Mouse (Mus musculus): ENCODE measurements around the gene Atp6v0c. TPM values are rescaled to one million over a fixed set of nuclear protein-coding genes. Genes with fewer than 3 reads are reported as not detected.

The Atp6v0c gene
- polyA plus RNA-seq (2016; fragmentation: Nextera tagmentation; extraction: Ambion mirVana): 512 and 518 TPM in 2 replicates

GRCm38 (mm10) chr17:24169317-24170065 is at the start of gene Atp6v0c:
TSS of gene Atp6v0c (minus strand) at chr17:24169702.
- Histone ChIP-seq H3K27me3 (no peaks in the 10 kb centered on the region), H3K9ac (replicated peaks) (peak within 1 kb of the TSS; percentile 94), H3K4me2 (replicated peaks) (peak within 1 kb of the TSS; percentile 89), H3K4me3 (peak within 1 kb of the TSS; percentile 95), H3K9me3 (no peaks in the 10 kb centered on the region), H3K27ac (replicated peaks) (peak within 1 kb of the TSS; percentile 97), H3K4me1 (peaks cover 23% of the 10 kb centered on the region), H3K36me3 (peaks cover 20% of the 10 kb centered on the region)
- ATAC-seq (ENCODE audit: low FRiP score, low read depth): peak; percentile 87
- WGBS: under 1% methylated on average over 51 of the region's 58 CpGs

DNA sequence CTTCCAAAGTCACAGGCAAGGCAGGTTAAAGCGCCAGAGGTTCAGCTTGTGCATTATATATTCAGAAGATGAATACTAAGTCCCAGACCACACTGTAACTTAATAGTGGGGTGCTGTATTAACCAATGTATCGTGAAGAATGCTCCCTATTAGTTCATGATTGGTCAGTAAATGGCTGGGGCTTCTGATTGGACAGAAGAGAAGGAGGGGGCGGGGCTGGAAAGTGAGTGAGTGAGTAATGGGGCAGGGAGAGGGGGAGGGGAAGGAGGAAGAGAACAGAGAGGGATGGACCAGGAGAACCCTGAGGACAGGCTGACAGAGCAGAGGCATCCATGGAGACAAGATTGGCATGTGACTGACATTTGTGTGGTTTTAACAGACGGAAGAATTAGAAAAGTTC is 47.3 kb upstream of the Atp6v0c start:
- H3K4me1 ChIP-seq: peaks cover 28% of the 10 kb centered on the region
- peaks cover 38% of the 10 kb centered on the region for H3K36me3 ChIP-seq
- H3K27ac ChIP-seq (replicated peaks): no peak overlapping the region
- no peak overlapping the region for H3K4me3 ChIP-seq
- WGBS: 63% methylated on average over 4 of the region's 4 CpGs
- no peak for ATAC-seq (ENCODE audit: low FRiP score, low read depth)
- no peaks in the 10 kb centered on the region for H3K9me3 ChIP-seq
- H3K4me2 ChIP-seq (replicated peaks): no peak overlapping the region
- peaks cover 8% of the 10 kb centered on the region; the same call in 1 of the 2 replicates for H3K27me3 ChIP-seq
- no peak overlapping the region for H3K9ac ChIP-seq (replicated peaks)

DNA sequence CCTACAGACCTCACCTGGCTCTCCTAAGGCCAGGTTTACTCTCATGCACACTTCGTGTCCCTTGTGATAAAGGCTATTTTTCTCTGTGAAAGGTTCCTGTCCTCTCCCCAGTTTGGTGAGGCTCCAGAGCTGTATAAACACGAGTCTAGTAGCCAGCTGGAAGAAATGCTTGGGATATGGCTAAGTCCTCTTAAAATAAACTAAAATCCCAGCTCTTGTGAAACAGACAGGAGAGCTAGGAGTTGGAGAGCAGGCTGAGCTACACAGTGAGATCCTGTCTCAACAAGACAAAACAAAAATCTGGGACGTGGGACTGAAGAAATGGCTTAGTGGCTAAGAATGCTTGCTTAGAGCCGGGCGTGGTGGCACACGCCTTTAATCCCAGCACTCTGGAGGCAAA is 43.7 kb upstream of the Atp6v0c start:
- Histone ChIP-seq H3K9ac (replicated peaks) (no peak overlapping the region), H3K27me3 (peaks cover 35% of the 10 kb centered on the region), H3K4me1 (peaks cover 43% of the 10 kb centered on the region), H3K9me3 (no peaks in the 10 kb centered on the region), H3K27ac (replicated peaks) (no peak overlapping the region), H3K4me2 (replicated peaks) (no peak overlapping the region), H3K36me3 (peaks cover 38% of the 10 kb centered on the region), H3K4me3 (no peak overlapping the region)
- 78% methylated on average over 6 of the region's 6 CpGs for WGBS
- no peak for ATAC-seq (ENCODE audit: low FRiP score, low read depth)

GRCm38 (mm10) chr17:24212441-24213018 is 43.0 kb upstream of the Atp6v0c start:
- Histone ChIP-seq H3K27ac (replicated peaks) (no peak overlapping the region), H3K9ac (replicated peaks) (no peak overlapping the region; the same call in 1 of the 2 replicates), H3K9me3 (no peaks in the 10 kb centered on the region), H3K4me3 (peak overlapping the region; percentile 50), H3K27me3 (peaks cover 42% of the 10 kb centered on the region), H3K36me3 (peaks cover 31% of the 10 kb centered on the region), H3K4me2 (replicated peaks) (peak overlapping the region; percentile 85), H3K4me1 (peaks cover 49% of the 10 kb centered on the region)
- ATAC-seq (ENCODE audit: low FRiP score, low read depth): no peak
- WGBS: 23% methylated on average over 5 of the region's 5 CpGs

DNA sequence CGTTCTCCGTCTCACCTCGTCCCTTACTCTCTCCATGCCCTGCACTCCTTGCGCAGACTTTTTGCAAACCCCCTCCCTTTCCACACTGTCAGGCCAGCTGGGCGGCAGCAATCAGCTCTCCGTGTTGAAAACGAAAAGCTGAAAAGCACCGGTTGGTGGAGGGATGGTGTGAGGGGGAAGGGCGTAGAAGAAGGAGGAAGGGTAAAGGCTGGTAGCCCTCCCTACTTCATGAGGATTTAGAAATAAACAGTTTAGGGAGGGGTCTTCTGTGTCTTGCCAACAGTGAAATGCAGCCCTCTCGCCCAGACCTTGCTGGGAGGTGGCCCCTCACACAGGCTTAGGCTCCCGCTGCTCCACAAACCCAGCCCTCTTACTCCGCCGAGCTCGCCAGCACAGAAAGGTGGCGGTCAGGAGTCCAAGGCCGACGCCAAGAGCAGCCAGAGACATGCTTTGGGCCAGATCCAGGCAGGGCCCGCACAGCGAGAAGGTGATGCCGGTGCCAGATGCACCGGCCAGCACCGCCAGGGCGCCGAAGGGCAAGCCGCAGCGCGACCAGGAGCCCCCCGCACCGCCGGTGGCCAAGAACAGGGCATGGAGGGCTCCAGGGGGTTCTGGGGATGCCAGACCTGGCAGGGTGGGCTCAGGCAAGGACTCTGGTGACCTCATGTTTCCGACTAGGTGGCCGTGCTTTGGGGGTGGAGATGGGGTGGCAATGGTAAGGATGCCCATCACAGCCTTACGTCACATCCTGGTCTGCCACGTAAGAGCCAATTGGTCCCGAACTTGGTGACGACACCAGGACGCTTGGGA is 42.3 kb upstream of the Atp6v0c start:
- Histone ChIP-seq H3K9ac (replicated peaks) (peak overlapping the region; percentile 77), H3K4me1 (peaks cover 56% of the 10 kb centered on the region)
- ATAC-seq (ENCODE audit: low FRiP score, low read depth): peak; percentile 29

DNA sequence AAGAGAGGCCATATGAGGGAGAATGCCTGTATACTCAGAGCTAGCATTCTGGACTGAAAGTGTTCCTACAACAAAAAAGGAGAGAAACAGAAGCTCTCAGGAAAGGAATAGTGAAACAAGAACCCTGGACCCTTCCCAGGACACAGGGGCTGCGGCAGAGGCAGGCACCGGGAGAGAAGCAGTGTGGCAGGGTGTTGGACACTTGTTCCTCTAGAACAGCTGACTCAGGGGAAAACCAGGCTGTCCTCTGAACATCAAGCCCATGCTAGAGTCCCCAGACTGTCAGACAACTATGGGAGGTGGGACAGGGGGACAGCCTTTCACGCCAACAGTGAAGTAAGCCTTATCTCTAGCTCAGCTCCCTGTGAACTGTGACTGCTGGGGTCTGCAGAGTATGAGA is 41.1 kb upstream of the Atp6v0c start:
- Histone ChIP-seq H3K4me3 (no peak overlapping the region), H3K9me3 (no peaks in the 10 kb centered on the region), H3K9ac (replicated peaks) (no peak overlapping the region), H3K4me2 (replicated peaks) (peak overlapping the region; percentile 85; the same call in 1 of the 2 replicates), H3K4me1 (peaks cover 68% of the 10 kb centered on the region), H3K27me3 (peaks cover 60% of the 10 kb centered on the region), H3K36me3 (peaks cover 13% of the 10 kb centered on the region), H3K27ac (replicated peaks) (peak overlapping the region; percentile 67)
- ATAC-seq (ENCODE audit: low FRiP score, low read depth): no peak
- 86% methylated on average over 3 of the region's 3 CpGs for WGBS

More for the DNA sequence above, 42.3 kb upstream of the Atp6v0c start:
- peaks cover 49% of the 10 kb centered on the region for H3K27me3 ChIP-seq
- peak overlapping the region; percentile 85 for H3K4me2 ChIP-seq (replicated peaks)
- peak overlapping the region; percentile 67 for H3K27ac ChIP-seq (replicated peaks)
- WGBS: 2% methylated on average over 37 of the region's 37 CpGs
- no peaks in the 10 kb centered on the region for H3K9me3 ChIP-seq
- H3K36me3 ChIP-seq: peaks cover 25% of the 10 kb centered on the region
- peak overlapping the region; percentile 50 for H3K4me3 ChIP-seq

DNA sequence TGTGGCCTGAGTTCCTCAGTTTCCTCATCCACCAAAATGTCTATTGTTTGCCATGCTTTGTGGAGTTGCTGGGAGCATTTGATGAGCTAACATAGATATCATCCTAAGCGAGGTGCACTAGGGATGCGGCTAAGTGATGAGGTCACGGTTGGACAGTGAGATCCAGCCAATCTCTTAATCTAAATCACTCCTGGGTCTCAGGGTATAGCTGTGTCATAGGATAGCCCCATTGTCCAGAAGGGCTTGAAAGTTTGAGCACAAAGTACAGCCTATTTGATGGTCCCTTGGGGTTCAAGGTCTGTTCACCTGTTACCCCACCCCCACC is 40.4 kb upstream of the Atp6v0c start:
- WGBS: 56% methylated on average over 3 of the region's 3 CpGs
- Histone ChIP-seq H3K4me2 (replicated peaks) (peak overlapping the region; percentile 91), H3K9me3 (no peaks in the 10 kb centered on the region), H3K27me3 (peaks cover 60% of the 10 kb centered on the region), H3K36me3 (peaks cover 5% of the 10 kb centered on the region), H3K27ac (replicated peaks) (0 out of 2 replicates have a peak overlapping the region, but pooled peaks have one; percentile 76), H3K4me3 (peak overlapping the region; percentile 52; the same call in 1 of the 2 replicates), H3K4me1 (peaks cover 73% of the 10 kb centered on the region), H3K9ac (replicated peaks) (peak overlapping the region; percentile 79; the same call in 1 of the 2 replicates)
- no peak for ATAC-seq (ENCODE audit: low FRiP score, low read depth)

DNA sequence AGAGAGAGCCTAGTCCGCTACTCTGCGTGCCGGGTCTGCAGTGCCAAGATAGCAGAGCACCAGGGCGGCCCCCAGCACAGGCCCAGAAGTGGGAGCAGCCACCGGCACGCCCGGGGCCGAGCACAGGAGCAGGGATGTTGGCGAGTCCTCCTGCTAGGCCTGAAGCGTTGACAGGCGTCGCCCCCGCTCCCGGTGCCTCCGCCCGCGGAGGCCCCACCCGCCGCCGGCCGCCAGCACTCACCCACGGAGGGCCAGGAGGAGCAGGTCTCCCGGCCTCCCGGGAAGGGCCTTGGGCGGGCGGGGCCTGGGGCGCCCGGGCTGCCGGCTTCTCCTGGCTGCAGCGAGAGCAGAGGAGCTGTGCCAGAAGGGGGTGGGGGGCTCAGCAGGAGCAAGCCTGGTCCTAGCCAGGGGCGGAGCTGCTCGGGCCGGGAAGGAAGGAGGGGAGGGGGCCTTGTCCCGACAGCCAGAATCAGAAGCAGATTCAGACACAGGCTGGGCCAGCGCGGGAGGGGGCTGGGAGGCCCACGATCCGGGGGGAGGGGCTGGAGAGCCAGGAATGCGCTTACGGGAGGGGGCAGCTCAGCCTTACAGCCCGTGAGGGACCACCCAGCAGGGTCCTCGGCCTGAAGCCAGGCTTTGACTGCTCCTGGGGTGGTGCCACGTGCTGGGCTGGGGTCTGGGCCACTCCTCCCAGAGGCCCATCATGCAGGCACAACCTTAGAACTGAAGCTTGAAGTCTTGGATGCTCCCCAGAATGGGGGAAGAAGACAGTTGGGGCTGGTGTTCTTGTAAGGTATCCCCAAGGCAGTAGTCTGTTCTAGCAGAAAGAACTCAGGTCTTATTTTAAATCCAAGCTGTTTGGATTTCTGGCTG is 39.8 kb upstream of the Atp6v0c start, which contains the start of gene Ntn3:
TSS of gene Ntn3 (minus strand) at position 489 of the 873 bp plus-strand sequence.
- peak; percentile 52 for ATAC-seq (ENCODE audit: low FRiP score, low read depth)
- H3K4me2 ChIP-seq (replicated peaks): peak within 1 kb of the TSS; percentile 91
- H3K36me3 ChIP-seq: no peaks in the 10 kb centered on the region
- H3K9ac ChIP-seq (replicated peaks): peak within 1 kb of the TSS; percentile 79
- H3K27me3 ChIP-seq: peaks cover 60% of the 10 kb centered on the region
- 1% methylated on average over 30 of the region's 43 CpGs for WGBS
- H3K4me3 ChIP-seq: peak within 1 kb of the TSS; percentile 52
- peaks cover 79% of the 10 kb centered on the region for H3K4me1 ChIP-seq
- H3K9me3 ChIP-seq: no peaks in the 10 kb centered on the region
- H3K27ac ChIP-seq (replicated peaks): peak within 1 kb of the TSS; percentile 76

- 2% methylated on average over 29 of the region's 29 CpGs for WGBS
- Histone ChIP-seq H3K9ac (replicated peaks) (peak overlapping the region; percentile 79), H3K4me3 (peak overlapping the region; percentile 52), H3K27me3 (peaks cover 60% of the 10 kb centered on the region), H3K36me3 (no peaks in the 10 kb centered on the region), H3K27ac (replicated peaks) (peak overlapping the region; percentile 76), H3K4me1 (peaks cover 85% of the 10 kb centered on the region), H3K4me2 (replicated peaks) (peak overlapping the region; percentile 91), H3K9me3 (no peaks in the 10 kb centered on the region)
- ATAC-seq (ENCODE audit: low FRiP score, low read depth): no peak
These were observed 39.1 kb upstream of the Atp6v0c start for GRCm38 (mm10) chr17:24208641-24209042.

DNA sequence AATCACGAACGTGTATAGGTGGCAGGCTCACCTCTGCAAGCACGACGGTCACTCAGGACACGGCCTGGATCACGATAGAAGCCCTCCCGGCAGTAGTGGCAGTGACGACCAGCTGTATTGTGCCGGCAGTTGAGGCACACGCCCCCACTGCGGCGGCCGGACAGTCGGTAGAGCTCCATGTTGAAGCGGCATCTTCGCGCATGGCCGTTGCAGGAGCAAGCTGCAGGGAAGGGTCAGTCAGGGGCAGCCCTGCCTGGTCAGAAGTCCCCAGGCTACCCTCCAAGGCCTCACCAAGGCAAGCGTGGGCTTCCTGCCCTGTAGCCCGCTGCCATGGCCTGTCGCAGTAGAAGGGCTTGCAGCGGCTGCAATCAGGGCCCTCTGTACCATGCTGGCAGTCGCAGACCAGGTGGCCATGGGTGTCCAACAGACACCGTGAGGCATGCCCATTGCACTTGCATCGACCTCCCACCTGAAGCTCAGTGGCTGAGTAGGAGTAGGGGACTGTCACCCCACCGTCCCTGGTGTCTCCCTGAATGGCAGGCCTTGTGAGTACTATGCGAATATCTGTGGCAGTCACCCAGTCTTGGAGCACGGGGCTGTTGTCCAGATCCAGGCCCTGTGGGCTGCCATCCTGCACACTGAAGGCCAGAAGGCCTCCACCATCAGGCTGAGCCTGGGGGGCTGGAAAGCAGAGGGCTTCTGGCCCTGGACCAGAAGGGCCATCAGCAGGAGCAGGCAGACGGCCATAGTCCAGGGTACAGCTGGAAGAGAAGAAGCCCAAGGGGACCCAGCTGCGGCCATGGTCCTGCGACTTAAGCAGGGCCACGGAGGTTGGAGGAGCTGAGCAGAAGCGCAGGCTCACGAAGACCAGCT is 38.5 kb upstream of the Atp6v0c start:
- H3K9ac ChIP-seq (replicated peaks): peak overlapping the region; percentile 79; the same call in 1 of the 2 replicates
- peak overlapping the region; percentile 91 for H3K4me2 ChIP-seq (replicated peaks)
- ATAC-seq (ENCODE audit: low FRiP score, low read depth): no peak
- no peak overlapping the region; the same call in 1 of the 2 replicates for H3K27ac ChIP-seq (replicated peaks)
- no peaks in the 10 kb centered on the region for H3K36me3 ChIP-seq
- H3K4me3 ChIP-seq: peak overlapping the region; percentile 52
- WGBS: 59% methylated on average over 34 of the region's 34 CpGs
- H3K4me1 ChIP-seq: peaks cover 90% of the 10 kb centered on the region
- peaks cover 58% of the 10 kb centered on the region for H3K27me3 ChIP-seq
- no peaks in the 10 kb centered on the region for H3K9me3 ChIP-seq

Data from midbrain, embryonic 12.5 days (tissue).